Mouse (Mus musculus) heart, postnatal 0 days (tissue): ENCODE measurements around the gene Ccser2.

Experiments used
- CTCF ChIP-seq: IDR thresholded peaks from 2 replicates; pipeline ENCODE4 v1.5.1; 2016; ENCODE audit warnings: antibody characterized with exemption, control low read depth, low read depth
- EP300 ChIP-seq: IDR thresholded peaks from 2 replicates; pipeline ENCODE4 v1.6.1; 2016; ENCODE audit warnings: antibody characterized with exemption, low read depth

DNA sequence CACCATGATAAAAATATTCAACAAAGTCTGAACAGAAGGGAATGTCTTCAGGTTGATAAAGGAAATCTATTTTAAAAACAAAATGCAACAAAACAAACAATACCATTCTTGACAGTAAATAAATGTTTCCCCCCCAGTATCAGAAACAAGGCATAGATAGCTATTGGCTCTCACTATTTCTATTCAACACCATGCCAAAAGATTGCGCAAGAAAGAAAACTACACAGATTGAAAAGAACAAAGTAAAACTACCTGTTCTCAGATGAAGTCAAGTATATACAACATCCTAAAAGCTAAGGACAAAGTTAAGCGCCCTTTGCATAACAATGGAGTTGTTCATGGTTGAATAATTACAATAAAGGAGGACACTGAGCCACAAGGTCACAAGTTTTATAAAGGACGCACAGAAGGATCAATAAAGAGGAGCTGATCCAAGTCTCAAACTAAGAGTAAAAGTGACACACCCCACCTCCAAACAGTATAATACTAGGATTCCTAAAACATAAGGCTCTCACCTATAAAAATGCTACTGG, 54.0 kb downstream of the Ccser2 start:
- TF ChIP-seq CTCF (no peak), EP300 (no peak)
